Mouse (Mus musculus) cerebellum, adult 2 months (tissue): ENCODE results near the gene Rgl3. TPM values are rescaled to one million over a fixed set of nuclear protein-coding genes. Genes with fewer than 3 reads are reported as not detected.

ENCODE experiments used
- DNase-seq, 2 experiments: peaks; one replicate each; pipeline ENCODE4 v3.0.0; 2021
- H3K27ac ChIP-seq: fragments of 200-500 bp; 2 replicates; pipeline ENCODE4 v1.5.1; 2012; ENCODE audit warnings: low read length, control low read depth, inconsistent platforms; ENCODE audit not compliant: insufficient read depth
- H3K27me3 ChIP-seq: fragments of 200-500 bp; 2 replicates; pipeline ENCODE4 v1.6.1; 2012; ENCODE audit warnings: inconsistent platforms, mild to moderate bottlenecking, low read length, moderate library complexity; ENCODE audit not compliant: control insufficient read depth, insufficient read depth
- H3K4me1 ChIP-seq: fragments of 200-500 bp; 2 replicates; pipeline ENCODE4 v1.6.1; 2011; ENCODE audit warnings: low read length; ENCODE audit not compliant: control insufficient read depth, insufficient read depth
- H3K4me3 ChIP-seq: fragments of 200-500 bp; replicated peaks from 2 replicates; pipeline ENCODE3; 2011; ENCODE audit warnings: mild to moderate bottlenecking, low read depth, low read length, control low read depth; ENCODE audit not compliant: insufficient read depth
- CTCF ChIP-seq: fragments of 200-500 bp; IDR thresholded peaks from 2 replicates; pipeline ENCODE4 v1.5.1; 2011; ENCODE audit warnings: low read depth, mild to moderate bottlenecking, control low read depth, low read length, moderate library complexity, borderline replicate concordance; ENCODE audit not compliant: insufficient read depth
- POLR2A ChIP-seq: fragments of 200-500 bp; IDR thresholded peaks from 2 replicates; pipeline ENCODE4 v1.6.1; 2011; ENCODE audit warnings: low read length, control low read depth, borderline replicate concordance; ENCODE audit not compliant: insufficient read depth
- WGBS: fragments of 180-500 bp; shearing (Covaris S2); methylation state at CpG from one replicate; pipeline ENCODE4 v1.1.7; 2018; 5-methylcytosine and 5-hydroxymethylcytosine counted together
- polyA plus RNA-seq: library from polyadenylated mRNA; depleted of rRNA; stranded (reverse); fragments of >200 nt; gene quantifications from 2 replicates; pipeline ENCODE4 v1.2.3, GENCODE M21; 2012

Rgl3 gene
- polyA plus RNA-seq, 1 experiment = 67.6 TPM

GRCm38 (mm10) chr9:21961366-21961980 is 27.8 kb downstream of the Rgl3 start:
- Histone ChIP-seq H3K27ac (no peak overlapping the region), H3K27me3 (no peaks in the 10 kb centered on the region), H3K4me3 (peak overlapping the region; percentile 50), H3K4me1 (peaks cover 12% of the 10 kb centered on the region)
- 5% methylated on average over 35 of the region's 35 CpGs for WGBS
- no peak for TF ChIP-seq CTCF
- no peak for TF ChIP-seq POLR2A
- peak; percentile 23 to 48 for DNase-seq

GRCm38 (mm10) chr9:21960558-21961208 is 28.6 kb downstream of the Rgl3 start:
- H3K4me3 ChIP-seq = no peak overlapping the region
- H3K27me3 ChIP-seq = no peaks in the 10 kb centered on the region
- no peak overlapping the region for H3K27ac ChIP-seq
- TF ChIP-seq POLR2A (no peak), CTCF (no peak)
- DNase-seq = peak; percentile 41 to 48
- WGBS = 35% methylated on average over 26 of the region's 26 CpGs
- peaks cover 12% of the 10 kb centered on the region for H3K4me1 ChIP-seq

- H3K4me1 ChIP-seq = peaks cover 12% of the 10 kb centered on the region
- no peak overlapping the region for H3K27ac ChIP-seq
- TF ChIP-seq POLR2A (no peak), CTCF (no peak)
- no peak overlapping the region for H3K4me3 ChIP-seq
- WGBS = 77% methylated on average over 9 of the region's 9 CpGs
- H3K27me3 ChIP-seq = no peaks in the 10 kb centered on the region
- DNase-seq = no peak
These were observed 29.1 kb downstream of the Rgl3 start for GRCm38 (mm10) chr9:21960135-21960534.

GRCm38 (mm10) chr9:21959244-21959643 is 30.0 kb downstream of the Rgl3 start:
- H3K27me3 ChIP-seq = no peaks in the 10 kb centered on the region
- no peak for DNase-seq
- H3K4me1 ChIP-seq = peaks cover 12% of the 10 kb centered on the region
- WGBS = 88% methylated on average over 7 of the region's 7 CpGs
- H3K4me3 ChIP-seq = no peak overlapping the region
- no peak overlapping the region for H3K27ac ChIP-seq
- TF ChIP-seq CTCF = no peak
- no peak for TF ChIP-seq POLR2A

GRCm38 (mm10) chr9:21958372-21958771 is 30.9 kb downstream of the Rgl3 start:
- 83% methylated on average over 5 of the region's 5 CpGs for WGBS
- H3K4me1 ChIP-seq = peaks cover 7% of the 10 kb centered on the region
- H3K27me3 ChIP-seq = no peaks in the 10 kb centered on the region
- TF ChIP-seq CTCF = no peak
- TF ChIP-seq POLR2A = no peak
- no peak overlapping the region for H3K4me3 ChIP-seq
- DNase-seq = no peak
- H3K27ac ChIP-seq = no peak overlapping the region

GRCm38 (mm10) chr9:21955570-21956281 is 33.5 kb downstream of the Rgl3 start, which contains the start of gene Swsap1:
Gene Swsap1 (plus strand): TSS chr9:21955755.
- DNase-seq = peak; percentile 99 to 100
- WGBS = under 1% methylated on average over 54 of the region's 54 CpGs
- Histone ChIP-seq H3K27me3 (no peaks in the 10 kb centered on the region), H3K27ac (peak within 1 kb of the TSS; percentile 85), H3K4me1 (no peaks in the 10 kb centered on the region), H3K4me3 (peak within 1 kb of the TSS; percentile 78)
- TF ChIP-seq CTCF = no peak
- TF ChIP-seq POLR2A = peak; percentile 63

GRCm38 (mm10) chr9:21955225-21955569 is 34.0 kb downstream of the Rgl3 start:
- peak overlapping the region; percentile 78 for H3K4me3 ChIP-seq
- WGBS = 2% methylated on average over 18 of the region's 18 CpGs
- H3K27me3 ChIP-seq = no peaks in the 10 kb centered on the region
- DNase-seq = no peak
- TF ChIP-seq CTCF = peak; percentile 52; the same call in 1 of the 2 replicates
- no peak for TF ChIP-seq POLR2A
- no peaks in the 10 kb centered on the region for H3K4me1 ChIP-seq
- H3K27ac ChIP-seq = 0 out of 2 replicates have a peak overlapping the region, but pooled peaks have one; percentile 2
